Mouse (Mus musculus): ENCODE measurements around the gene Ankrd60. TPM values are rescaled to one million over a fixed set of nuclear protein-coding genes. Genes with fewer than 3 reads are reported as not detected.

Ankrd60 gene
- not detected in 2 replicates for polyA plus RNA-seq (2014; fragmentation: Nextera tagmentation; extraction: Ambion mirVana)

GRCm38 (mm10) chr2:173577669-173578557, at the start of gene Ankrd60:
TSS of gene Ankrd60 (minus strand) at chr2:173578365.
- Histone ChIP-seq H3K4me2 (replicated peaks; ENCODE audit: low read depth, low read length) (peak within 1 kb of the TSS; percentile 91), H3K9ac (replicated peaks; ENCODE audit: low read depth, low read length) (peak within 1 kb of the TSS; percentile 33), H3K4me3 (ENCODE audit: low read depth, low read length) (peak within 1 kb of the TSS; percentile 37), H3K9me3 (ENCODE audit: control insufficient read depth, low read depth, low read length) (no peaks in the 10 kb centered on the region), H3K27ac (ENCODE audit: low read length) (no peak within 1 kb of the TSS), H3K4me1 (ENCODE audit: control insufficient read depth, insufficient read depth, low read length) (0 out of 2 replicates have a peak, but pooled peaks cover 2% of the 10 kb centered on the region), H3K36me3 (ENCODE audit: control insufficient read depth, insufficient read depth, low read length) (no peaks in the 10 kb centered on the region), H3K27me3 (ENCODE audit: control insufficient read depth, insufficient read depth, low read length) (peaks cover 6% of the 10 kb centered on the region; the same call in 1 of the 2 replicates)
- WGBS = 9% methylated on average over 52 of the region's 58 CpGs
- peak; percentile 39; the same call in 1 of the 2 replicates for ATAC-seq (ENCODE audit: insufficient number of reproducible peaks, insufficient read depth, low FRiP score, low read depth)

GRCm38 (mm10) chr2:173625786-173626185, 47.6 kb upstream of the Ankrd60 start:
- Histone ChIP-seq H3K9ac (replicated peaks; ENCODE audit: low read depth, low read length) (no peak overlapping the region), H3K4me2 (replicated peaks; ENCODE audit: low read depth, low read length) (no peak overlapping the region), H3K27me3 (ENCODE audit: control insufficient read depth, insufficient read depth, low read length) (no peaks in the 10 kb centered on the region), H3K36me3 (ENCODE audit: control insufficient read depth, insufficient read depth, low read length) (no peaks in the 10 kb centered on the region), H3K4me1 (ENCODE audit: control insufficient read depth, insufficient read depth, low read length) (no peaks in the 10 kb centered on the region), H3K27ac (ENCODE audit: low read length) (no peak overlapping the region), H3K9me3 (ENCODE audit: control insufficient read depth, low read depth, low read length) (no peaks in the 10 kb centered on the region), H3K4me3 (ENCODE audit: low read depth, low read length) (no peak overlapping the region)
- WGBS = 97% methylated on average over 3 of the region's 3 CpGs
- ATAC-seq (ENCODE audit: insufficient number of reproducible peaks, insufficient read depth, low FRiP score, low read depth) = no peak

- Histone ChIP-seq H3K9me3 (ENCODE audit: control insufficient read depth, low read depth, low read length) (no peaks in the 10 kb centered on the region), H3K4me2 (replicated peaks; ENCODE audit: low read depth, low read length) (no peak overlapping the region), H3K27me3 (ENCODE audit: control insufficient read depth, insufficient read depth, low read length) (no peaks in the 10 kb centered on the region), H3K9ac (replicated peaks; ENCODE audit: low read depth, low read length) (no peak overlapping the region), H3K4me1 (ENCODE audit: control insufficient read depth, insufficient read depth, low read length) (no peaks in the 10 kb centered on the region), H3K4me3 (ENCODE audit: low read depth, low read length) (no peak overlapping the region), H3K27ac (ENCODE audit: low read length) (no peak overlapping the region), H3K36me3 (ENCODE audit: control insufficient read depth, insufficient read depth, low read length) (no peaks in the 10 kb centered on the region)
- 82% methylated on average over 7 of the region's 7 CpGs for WGBS
- no peak for ATAC-seq (ENCODE audit: insufficient number of reproducible peaks, insufficient read depth, low FRiP score, low read depth)
Observed at GRCm38 (mm10) chr2:173624667-173625066, 46.5 kb upstream of the Ankrd60 start.

GRCm38 (mm10) chr2:173622173-173622601, 44.0 kb upstream of the Ankrd60 start:
- no peaks in the 10 kb centered on the region for H3K4me1 ChIP-seq (ENCODE audit: control insufficient read depth, insufficient read depth, low read length)
- H3K4me3 ChIP-seq (ENCODE audit: low read depth, low read length) = no peak overlapping the region
- H3K27me3 ChIP-seq (ENCODE audit: control insufficient read depth, insufficient read depth, low read length) = no peaks in the 10 kb centered on the region
- WGBS = 67% methylated on average over 7 of the region's 7 CpGs
- no peak overlapping the region for H3K27ac ChIP-seq (ENCODE audit: low read length)
- H3K36me3 ChIP-seq (ENCODE audit: control insufficient read depth, insufficient read depth, low read length) = no peaks in the 10 kb centered on the region
- H3K4me2 ChIP-seq (replicated peaks; ENCODE audit: low read depth, low read length) = no peak overlapping the region
- no peak for ATAC-seq (ENCODE audit: insufficient number of reproducible peaks, insufficient read depth, low FRiP score, low read depth)
- no peak overlapping the region for H3K9ac ChIP-seq (replicated peaks; ENCODE audit: low read depth, low read length)
- H3K9me3 ChIP-seq (ENCODE audit: control insufficient read depth, low read depth, low read length) = no peaks in the 10 kb centered on the region; the same call in 1 of the 2 replicates

- 89% methylated on average over 4 of the region's 4 CpGs for WGBS
Observed at GRCm38 (mm10) chr2:173620645-173621044, 42.5 kb upstream of the Ankrd60 start.

GRCm38 (mm10) chr2:173619132-173619531, 41.0 kb upstream of the Ankrd60 start:
- H3K9me3 ChIP-seq (ENCODE audit: control insufficient read depth, low read depth, low read length) = no peaks in the 10 kb centered on the region; the same call in 1 of the 2 replicates
- H3K4me3 ChIP-seq (ENCODE audit: low read depth, low read length) = no peak overlapping the region
- WGBS = 88% methylated on average over 5 of the region's 5 CpGs
- no peak for ATAC-seq (ENCODE audit: insufficient number of reproducible peaks, insufficient read depth, low FRiP score, low read depth)
- no peak overlapping the region for H3K4me2 ChIP-seq (replicated peaks; ENCODE audit: low read depth, low read length)
- no peaks in the 10 kb centered on the region for H3K27me3 ChIP-seq (ENCODE audit: control insufficient read depth, insufficient read depth, low read length)
- H3K27ac ChIP-seq (ENCODE audit: low read length) = no peak overlapping the region
- no peak overlapping the region for H3K9ac ChIP-seq (replicated peaks; ENCODE audit: low read depth, low read length)
- no peaks in the 10 kb centered on the region; the same call in none of the 2 replicates for H3K36me3 ChIP-seq (ENCODE audit: control insufficient read depth, insufficient read depth, low read length)
- H3K4me1 ChIP-seq (ENCODE audit: control insufficient read depth, insufficient read depth, low read length) = peaks cover 6% of the 10 kb centered on the region; the same call in 1 of the 2 replicates

More at GRCm38 (mm10) chr2:173620645-173621044, 42.5 kb upstream of the Ankrd60 start:
- no peaks in the 10 kb centered on the region; the same call in 1 of the 2 replicates for H3K9me3 ChIP-seq (ENCODE audit: control insufficient read depth, low read depth, low read length)
- H3K36me3 ChIP-seq (ENCODE audit: control insufficient read depth, insufficient read depth, low read length) = no peaks in the 10 kb centered on the region
- no peaks in the 10 kb centered on the region for H3K27me3 ChIP-seq (ENCODE audit: control insufficient read depth, insufficient read depth, low read length)
- H3K27ac ChIP-seq (ENCODE audit: low read length) = no peak overlapping the region
- H3K9ac ChIP-seq (replicated peaks; ENCODE audit: low read depth, low read length) = no peak overlapping the region
- H3K4me1 ChIP-seq (ENCODE audit: control insufficient read depth, insufficient read depth, low read length) = no peaks in the 10 kb centered on the region
- H3K4me2 ChIP-seq (replicated peaks; ENCODE audit: low read depth, low read length) = no peak overlapping the region
- ATAC-seq (ENCODE audit: insufficient number of reproducible peaks, insufficient read depth, low FRiP score, low read depth) = no peak
- H3K4me3 ChIP-seq (ENCODE audit: low read depth, low read length) = no peak overlapping the region

- Histone ChIP-seq H3K36me3 (ENCODE audit: control insufficient read depth, insufficient read depth, low read length) (no peaks in the 10 kb centered on the region; the same call in none of the 2 replicates), H3K4me3 (ENCODE audit: low read depth, low read length) (no peak overlapping the region), H3K9me3 (ENCODE audit: control insufficient read depth, low read depth, low read length) (no peaks in the 10 kb centered on the region; the same call in 1 of the 2 replicates), H3K4me2 (replicated peaks; ENCODE audit: low read depth, low read length) (no peak overlapping the region), H3K4me1 (ENCODE audit: control insufficient read depth, insufficient read depth, low read length) (peaks cover 6% of the 10 kb centered on the region; the same call in 1 of the 2 replicates), H3K27ac (ENCODE audit: low read length) (no peak overlapping the region), H3K9ac (replicated peaks; ENCODE audit: low read depth, low read length) (no peak overlapping the region), H3K27me3 (ENCODE audit: control insufficient read depth, insufficient read depth, low read length) (no peaks in the 10 kb centered on the region)
- ATAC-seq (ENCODE audit: insufficient number of reproducible peaks, insufficient read depth, low FRiP score, low read depth) = no peak
- WGBS = 55% methylated on average over 7 of the region's 7 CpGs
Observed at GRCm38 (mm10) chr2:173616156-173616555, 38.0 kb upstream of the Ankrd60 start.

- Histone ChIP-seq H3K36me3 (ENCODE audit: control insufficient read depth, insufficient read depth, low read length) (no peaks in the 10 kb centered on the region; the same call in none of the 2 replicates), H3K9ac (replicated peaks; ENCODE audit: low read depth, low read length) (no peak overlapping the region), H3K4me3 (ENCODE audit: low read depth, low read length) (no peak overlapping the region), H3K4me2 (replicated peaks; ENCODE audit: low read depth, low read length) (no peak overlapping the region), H3K27ac (ENCODE audit: low read length) (no peak overlapping the region), H3K27me3 (ENCODE audit: control insufficient read depth, insufficient read depth, low read length) (no peaks in the 10 kb centered on the region), H3K9me3 (ENCODE audit: control insufficient read depth, low read depth, low read length) (no peaks in the 10 kb centered on the region; the same call in 1 of the 2 replicates), H3K4me1 (ENCODE audit: control insufficient read depth, insufficient read depth, low read length) (peaks cover 6% of the 10 kb centered on the region; the same call in 1 of the 2 replicates)
- WGBS = 42% methylated on average over 11 of the region's 11 CpGs
- peak; percentile 70; the same call in 1 of the 2 replicates for ATAC-seq (ENCODE audit: insufficient number of reproducible peaks, insufficient read depth, low FRiP score, low read depth)
Observed at GRCm38 (mm10) chr2:173615378-173616081, 37.4 kb upstream of the Ankrd60 start.
